Mouse (Mus musculus) heart, adult 2 months (tissue): ENCODE measurements at regions not wholly inside any gene's neighbourhood (a gene's known extent, or its start where the extent isn't known, plus 50 kb on each side); places are given as distances from the start of the nearest gene placed in this dataset.
A peak's percentile ranks its signal among the peaks of the same experiment; 100 is the strongest.

Experiments used
- DNase-seq, 2 experiments: peaks; one replicate each; pipeline ENCODE4 v3.0.0; 2021
- H3K27ac ChIP-seq: fragments of 200-600 bp; 2 replicates; pipeline ENCODE4 v1.8.1; 2022
- H3K27me3 ChIP-seq: fragments of 200-500 bp; 2 replicates; pipeline ENCODE4 v1.6.1; 2012; ENCODE audit warnings: mild to moderate bottlenecking, low read length, inconsistent platforms, mixed read lengths; ENCODE audit not compliant: control insufficient read depth, insufficient read depth
- H3K36me3 ChIP-seq: fragments of 200-500 bp; 2 replicates; pipeline ENCODE4 v1.6.1; 2012; ENCODE audit warnings: low read length, inconsistent platforms; ENCODE audit not compliant: control insufficient read depth, insufficient read depth
- H3K4me1 ChIP-seq: fragments of 200-500 bp; 2 replicates; pipeline ENCODE4 v1.6.1; 2011; ENCODE audit warnings: low read length; ENCODE audit not compliant: control insufficient read depth, insufficient read depth
- H3K4me3 ChIP-seq: fragments of 200-600 bp; 2 replicates; pipeline ENCODE4 v1.8.1; 2022
- H3K79me2 ChIP-seq: fragments of 200-500 bp; replicated peaks from 2 replicates; pipeline ENCODE4 v1.6.1; 2012; ENCODE audit warnings: mild to moderate bottlenecking, inconsistent platforms, low read length, moderate library complexity, mixed read lengths; ENCODE audit not compliant: control insufficient read depth, insufficient read depth
- H3K9ac ChIP-seq: fragments of 200-500 bp; 2 replicates; pipeline ENCODE4 v1.6.1; 2012; ENCODE audit warnings: low read depth, mild to moderate bottlenecking, control low read depth, inconsistent platforms, low read length, mixed read lengths
- CTCF ChIP-seq: fragments of 200-600 bp; IDR thresholded peaks from 2 replicates; pipeline ENCODE4 v1.8.1; 2022; ENCODE audit warnings: antibody characterized with exemption, mild to moderate bottlenecking, moderate library complexity
- EP300 ChIP-seq: fragments of 200-500 bp; IDR thresholded peaks from 2 replicates; pipeline ENCODE4 v1.6.1; 2011; ENCODE audit warnings: low read depth, low read length, control low read depth; ENCODE audit not compliant: insufficient read depth
- POLR2A ChIP-seq: fragments of 200-500 bp; IDR thresholded peaks from 2 replicates; pipeline ENCODE4 v1.6.1; 2011; ENCODE audit warnings: mild to moderate bottlenecking, low read depth, low read length, control low read depth; ENCODE audit not compliant: insufficient read depth
- WGBS: fragments of 180-500 bp; shearing (Covaris S2); methylation state at CpG from one replicate; pipeline ENCODE4 v1.1.7; 2018; 5-methylcytosine and 5-hydroxymethylcytosine counted together
- intact Hi-C: fragments of 180-260 bp; cut with DNase I; formaldehyde crosslinking; loops from one replicate; pipeline ENCODE4 v1.15.1; 2025

- intact Hi-C loops = loop anchor here (5.0 kb wide), 2 partner anchors 43 to 92 kb away; no protein-coding TSS in a partner anchor
- Histone ChIP-seq H3K79me2 (no peaks in the 10 kb centered on the region), H3K4me3 (no peak overlapping the region), H3K9ac (no peak overlapping the region), H3K27ac (no peak overlapping the region), H3K27me3 (no peaks in the 10 kb centered on the region), H3K36me3 (peaks cover 6% of the 10 kb centered on the region; the same call in 1 of the 2 replicates), H3K4me1 (no peaks in the 10 kb centered on the region)
- DNase-seq = no peak
- 89% methylated on average over 5 of the region's 5 CpGs for WGBS
- TF ChIP-seq EP300 (no peak), CTCF (no peak), POLR2A (no peak)
Observed at GRCm38 (mm10) chr14:55345091-55345490, 123.3 kb downstream of the Dhrs2 start.

- DNase-seq = peak in 1 of 2 experiments; percentile 53
- Histone ChIP-seq H3K27ac (peak overlapping the region; percentile 73), H3K27me3 (no peaks in the 10 kb centered on the region), H3K4me1 (no peaks in the 10 kb centered on the region), H3K36me3 (peaks cover 6% of the 10 kb centered on the region; the same call in 1 of the 2 replicates), H3K4me3 (no peak overlapping the region), H3K9ac (no peak overlapping the region), H3K79me2 (no peaks in the 10 kb centered on the region)
- intact Hi-C loops = loop anchor here (5.0 kb wide), 2 partner anchors 46 to 89 kb away; no protein-coding TSS in a partner anchor
- 58% methylated on average over 4 of the region's 4 CpGs for WGBS
- TF ChIP-seq POLR2A (no peak), EP300 (0 out of 2 replicates have a peak, but pooled peaks have one; percentile 9)
Observed at GRCm38 (mm10) chr14:55348098-55348497, 126.3 kb downstream of the Dhrs2 start.

GRCm38 (mm10) chr14:55357258-55357657 is 121.3 kb upstream of the Dhrs4 start:
- intact Hi-C loops = no loop called here
- Histone ChIP-seq H3K27me3 (no peaks in the 10 kb centered on the region), H3K4me1 (peaks cover 3% of the 10 kb centered on the region), H3K27ac (peak overlapping the region; percentile 27), H3K9ac (no peak overlapping the region), H3K79me2 (no peaks in the 10 kb centered on the region), H3K36me3 (no peaks in the 10 kb centered on the region), H3K4me3 (no peak overlapping the region)
- WGBS = 39% methylated on average over 2 of the region's 2 CpGs
- DNase-seq = no peak
- TF ChIP-seq EP300 (no peak), POLR2A (no peak), CTCF (no peak)

DNA sequence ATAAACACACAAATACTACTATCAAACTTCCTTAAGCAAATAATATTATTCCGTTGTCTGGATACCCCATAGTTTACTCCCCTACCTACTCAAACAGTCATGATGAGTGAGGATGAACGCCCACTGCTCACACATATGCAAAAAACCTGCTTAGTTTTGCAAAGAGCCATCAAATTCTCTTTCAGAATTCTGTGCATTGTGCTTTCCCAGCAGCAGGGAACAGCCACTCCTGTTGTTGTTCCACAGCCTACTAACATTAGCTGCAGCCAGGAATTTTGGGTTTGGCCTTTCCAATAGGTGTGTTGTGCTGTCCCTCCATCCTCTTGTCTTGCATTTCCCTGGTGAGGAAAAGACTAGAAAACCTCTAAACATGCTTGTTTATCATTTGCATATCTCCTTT is 120.1 kb upstream of the Dhrs4 start:
- Histone ChIP-seq H3K4me3 (no peak overlapping the region), H3K36me3 (no peaks in the 10 kb centered on the region), H3K4me1 (peaks cover 4% of the 10 kb centered on the region), H3K27me3 (no peaks in the 10 kb centered on the region), H3K9ac (no peak overlapping the region), H3K79me2 (no peaks in the 10 kb centered on the region), H3K27ac (no peak overlapping the region)
- 86% methylated on average over 2 of the region's 2 CpGs for WGBS
- DNase-seq = no peak
- TF ChIP-seq CTCF = no peak
- TF ChIP-seq EP300 = no peak
- no peak for TF ChIP-seq POLR2A
- intact Hi-C loops = no loop called here

DNA sequence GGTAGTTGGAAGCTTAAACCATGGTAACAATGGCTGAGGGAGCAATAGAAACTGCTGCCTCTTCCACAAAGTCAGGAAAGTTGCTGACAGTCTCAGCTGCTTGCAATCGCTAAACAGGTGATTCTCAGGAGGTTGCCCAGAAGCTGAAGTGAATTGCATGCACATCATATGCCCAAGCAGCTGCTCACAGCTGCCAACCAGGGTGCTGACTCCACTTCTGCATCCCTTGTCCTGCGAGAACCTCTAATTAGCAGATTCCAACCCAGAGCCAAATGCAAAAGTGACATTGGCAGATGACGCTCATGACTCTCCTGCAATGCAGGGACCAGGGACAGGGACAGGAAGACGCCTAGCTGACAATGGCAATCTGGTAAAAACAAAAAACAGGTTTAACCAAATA is 116.2 kb upstream of the Dhrs4 start:
- Histone ChIP-seq H3K4me3 (no peak overlapping the region), H3K79me2 (no peaks in the 10 kb centered on the region), H3K36me3 (no peaks in the 10 kb centered on the region), H3K4me1 (peaks cover 3% of the 10 kb centered on the region), H3K27ac (no peak overlapping the region), H3K27me3 (no peaks in the 10 kb centered on the region), H3K9ac (no peak overlapping the region)
- 46% methylated on average over 4 of the region's 4 CpGs for WGBS
- intact Hi-C loops = loop anchor here (5.0 kb wide), 1 partner anchor 90 kb away; no protein-coding TSS in a partner anchor
- no peak for TF ChIP-seq CTCF
- peak; percentile 87 for TF ChIP-seq EP300
- DNase-seq = peak in 1 of 2 experiments; percentile 11

- no peak overlapping the region for H3K4me3 ChIP-seq
- no peaks in the 10 kb centered on the region for H3K36me3 ChIP-seq
- H3K79me2 ChIP-seq = no peaks in the 10 kb centered on the region
- intact Hi-C loops = loop anchor here (5.0 kb wide), 1 partner anchor 90 kb away; no protein-coding TSS in a partner anchor
- no peak for TF ChIP-seq EP300
- no peak for TF ChIP-seq CTCF
- no peak for TF ChIP-seq POLR2A
- DNase-seq = no peak
- H3K27ac ChIP-seq = no peak overlapping the region
- peaks cover 1% of the 10 kb centered on the region; the same call in 1 of the 2 replicates for H3K4me1 ChIP-seq
- H3K27me3 ChIP-seq = no peaks in the 10 kb centered on the region
- 66% methylated on average over 7 of the region's 7 CpGs for WGBS
- no peak overlapping the region for H3K9ac ChIP-seq
Observed at GRCm38 (mm10) chr14:55362757-55363156, 115.8 kb upstream of the Dhrs4 start.
